Mouse (Mus musculus) left cerebral cortex, adult 9 months (tissue): ENCODE measurements at regions not wholly inside any gene's neighbourhood (a gene's known extent, or its start where the extent isn't known, plus 50 kb on each side); places are given as distances from the start of the nearest gene placed in this dataset.
A peak's percentile ranks its signal among the peaks of the same experiment; 100 is the strongest.

ENCODE experiments used
- DNase-seq, 2 experiments: peaks; one replicate each; pipeline ENCODE4 v3.0.0; 2022; ENCODE audit warnings: low spot score in 2 of 2

- no peak for DNase-seq
Measured at GRCm38 (mm10) chr2:45184704-45185620, 67.8 kb upstream of the Zeb2 start.

DNA sequence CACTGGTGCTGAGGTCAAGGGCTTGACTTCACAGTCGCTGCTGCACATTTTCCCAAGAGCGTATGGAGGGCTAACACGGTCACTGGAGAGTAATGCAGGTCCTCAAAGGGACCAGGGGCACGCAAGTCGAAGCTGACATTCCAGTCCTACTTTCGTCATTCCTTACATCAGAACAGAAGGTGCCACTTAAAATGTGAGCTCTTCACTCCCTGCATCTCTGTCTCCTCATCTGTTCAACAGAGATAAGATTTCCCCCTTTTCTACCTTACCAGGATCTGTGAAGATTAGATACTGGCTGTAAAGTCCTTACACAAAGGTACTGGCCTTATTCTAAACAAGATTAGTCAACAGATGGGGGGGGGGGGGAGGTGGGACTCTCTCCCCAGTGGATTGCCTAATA lies 67.0 kb upstream of the Zeb2 start:
- no peak for DNase-seq

- no peak for DNase-seq
Measured at GRCm38 (mm10) chr2:45182876-45183275, 65.7 kb upstream of the Zeb2 start.

- DNase-seq: peak in 1 of 2 experiments; percentile 48
Measured at GRCm38 (mm10) chr2:45181552-45181951, 64.4 kb upstream of the Zeb2 start.

- DNase-seq: no peak
Measured at GRCm38 (mm10) chr2:45178849-45179453, 61.8 kb upstream of the Zeb2 start.

DNA sequence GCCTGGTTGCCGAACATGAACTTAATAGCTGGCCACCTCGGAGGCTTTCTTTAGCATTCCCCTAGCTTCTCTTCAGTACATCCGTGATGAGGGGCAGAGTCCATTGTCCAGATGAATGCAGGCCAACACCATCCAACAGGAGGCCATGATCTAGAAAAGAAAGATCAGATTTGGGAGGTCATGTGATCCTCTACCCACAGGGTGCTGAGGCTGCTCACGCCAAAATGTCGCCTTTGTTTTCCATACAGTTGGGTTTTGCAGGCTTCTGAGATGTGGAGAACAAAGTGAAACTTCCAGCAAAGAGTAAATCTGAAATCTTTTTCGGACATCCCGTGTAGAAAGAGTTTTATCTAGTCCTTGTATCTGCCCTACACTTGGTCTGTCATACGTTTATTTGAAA lies 55.2 kb upstream of the Zeb2 start:
- no peak for DNase-seq

DNA sequence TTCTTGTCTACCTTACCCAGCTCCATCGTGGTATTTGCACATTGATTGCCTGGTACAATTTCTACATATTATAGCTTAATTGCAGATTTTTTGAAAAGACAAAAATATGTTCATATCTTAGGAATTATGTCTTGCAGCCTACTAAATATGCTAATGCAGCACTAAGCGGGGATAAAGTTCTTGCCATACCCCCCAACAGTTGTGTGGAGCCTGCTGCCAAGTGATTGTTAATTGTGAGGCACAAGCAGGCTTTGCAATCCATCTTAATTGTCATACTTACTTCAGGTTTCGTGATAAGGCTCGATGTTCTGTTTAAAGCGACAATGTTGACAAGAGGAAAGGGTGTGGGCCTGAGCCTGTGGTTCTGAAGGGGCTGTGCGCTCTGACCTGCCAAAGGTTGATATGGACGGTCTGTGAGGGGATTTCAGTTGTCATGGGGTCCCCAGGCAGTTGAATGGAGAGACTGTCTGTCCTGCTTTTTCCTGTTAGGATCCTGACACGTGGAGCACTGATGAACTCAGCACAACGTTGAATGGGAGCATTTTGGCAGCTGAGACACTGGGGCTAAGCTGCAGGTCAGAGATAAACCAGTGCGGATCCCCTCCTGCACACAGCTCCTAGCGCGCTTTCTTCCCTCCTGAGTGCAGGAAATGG lies 54.5 kb upstream of the Zeb2 start:
- DNase-seq: no peak

DNA sequence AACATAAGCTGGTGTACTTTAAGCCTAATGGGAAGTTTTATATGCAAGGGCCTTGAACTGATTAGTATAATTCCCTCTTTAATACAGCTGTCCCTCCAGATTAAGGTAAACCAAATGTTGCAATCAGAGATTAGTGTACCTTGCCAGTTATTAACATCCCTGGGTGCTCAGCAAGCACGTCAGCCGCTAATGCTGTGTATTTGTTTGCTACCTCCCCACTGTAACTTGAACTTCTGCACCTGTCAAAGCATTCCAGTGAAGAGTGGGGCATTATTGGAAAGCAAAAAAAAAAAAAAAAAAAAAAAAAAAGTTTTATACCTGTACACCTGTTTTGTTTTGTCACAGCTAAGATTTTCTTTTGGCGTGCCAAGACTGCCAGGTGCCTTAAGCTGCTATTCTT lies 53.1 kb upstream of the Zeb2 start:
- no peak for DNase-seq

- no peak for DNase-seq
Measured at GRCm38 (mm10) chr2:45169429-45170070, 52.4 kb upstream of the Zeb2 start.

DNA sequence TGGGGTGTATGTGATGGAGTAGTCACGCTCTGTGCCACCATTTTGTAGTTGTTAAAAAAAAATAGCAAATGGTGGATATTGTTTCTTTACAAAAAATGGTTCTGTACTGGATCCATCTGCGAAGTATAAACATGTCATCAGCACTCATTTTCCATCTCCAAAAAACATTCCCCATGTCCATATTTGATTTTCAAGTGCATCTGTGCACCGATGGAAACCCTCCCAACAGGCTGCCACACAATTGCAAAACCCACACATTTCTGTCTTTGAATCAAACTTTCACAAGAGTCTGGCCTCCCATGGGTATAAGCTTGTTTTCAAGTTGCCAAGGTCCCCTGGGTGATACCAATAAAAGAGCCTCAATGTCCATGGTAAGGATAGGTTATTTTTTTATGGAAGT lies 51.4 kb upstream of the Zeb2 start:
- DNase-seq: no peak
